Mouse (Mus musculus): ENCODE data around the gene Gimap7.
"Not testable (repeated sequence)": the region's sequence is repeated elsewhere in the genome, so short reads cannot be mapped to it uniquely, and the experiment has no call there.

Gimap7 gene

GRCm38 (mm10) chr6:48718455-48718854 lies at the start of gene Gimap7, which contains the start of gene Gm28053:
Gene Gimap7, plus strand, starts transcription at chr6:48718621.
Gene Gm28053, plus strand, starts transcription at chr6:48718607.
- DNase-seq = no peak

GRCm38 (mm10) chr6:48669446-48669969 lies 48.9 kb upstream of the Gimap7 start:
- no peak for DNase-seq

GRCm38 (mm10) chr6:48674291-48675058 lies 43.9 kb upstream of the Gimap7 start:
- no peak for DNase-seq

- DNase-seq = no peak
Measured at GRCm38 (mm10) chr6:48675400-48675930, 43.0 kb upstream of the Gimap7 start.

- DNase-seq = peak; percentile 71 to 73
Measured at GRCm38 (mm10) chr6:48675931-48676859, 42.2 kb upstream of the Gimap7 start, which contains the start of gene Gimap9. Gene Gimap9, plus strand, starts transcription at chr6:48676129.

- no peak for DNase-seq
Measured at GRCm38 (mm10) chr6:48676860-48677415, 41.5 kb upstream of the Gimap7 start.

- no peak for DNase-seq
Measured at GRCm38 (mm10) chr6:48677492-48678345, 40.7 kb upstream of the Gimap7 start.

- DNase-seq = no peak
Measured at GRCm38 (mm10) chr6:48678391-48678790, 40.0 kb upstream of the Gimap7 start.

- DNase-seq = no peak
Measured at GRCm38 (mm10) chr6:48679701-48680100, 38.7 kb upstream of the Gimap7 start.

- DNase-seq = no peak
Measured at GRCm38 (mm10) chr6:48680421-48680820, 38.0 kb upstream of the Gimap7 start.

GRCm38 (mm10) chr6:48681472-48682090 lies 36.8 kb upstream of the Gimap7 start:
- peak in 1 of 2 experiments; percentile 28 for DNase-seq

GRCm38 (mm10) chr6:48682271-48682670 lies 36.1 kb upstream of the Gimap7 start:
- DNase-seq = no peak

- DNase-seq = not testable (repeated sequence)
Measured at GRCm38 (mm10) chr6:48683263-48683821, 35.1 kb upstream of the Gimap7 start.

- DNase-seq = no peak
Measured at GRCm38 (mm10) chr6:48684319-48684718, 34.1 kb upstream of the Gimap7 start, which contains the start of gene Gimap4. Gene Gimap4, plus strand, starts transcription at chr6:48684549.

- no peak for DNase-seq
Measured at GRCm38 (mm10) chr6:48684806-48685205, 33.6 kb upstream of the Gimap7 start.

- DNase-seq = no peak
Measured at GRCm38 (mm10) chr6:48685251-48685650, 33.2 kb upstream of the Gimap7 start.

- DNase-seq = no peak
Measured at GRCm38 (mm10) chr6:48685694-48686665, 32.4 kb upstream of the Gimap7 start.

- DNase-seq = no peak
Measured at GRCm38 (mm10) chr6:48687077-48687476, 31.3 kb upstream of the Gimap7 start.

- no peak for DNase-seq
Measured at GRCm38 (mm10) chr6:48689320-48689719, 29.1 kb upstream of the Gimap7 start.

GRCm38 (mm10) chr6:48692962-48693361 lies 25.5 kb upstream of the Gimap7 start:
- no peak for DNase-seq

All from kidney, adult 8-10 months (tissue).